Mouse (Mus musculus) embryonic facial prominence, embryonic 10.5 days (tissue): ENCODE data around the gene Dact1. TPM values are rescaled to one million over a fixed set of nuclear protein-coding genes. Genes with fewer than 3 reads are reported as not detected.

ENCODE experiments used
- polyA plus RNA-seq: library from polyadenylated mRNA; unstranded; fragments of >200 nt; fragmentation: Nextera tagmentation; extraction: Ambion mirVana; gene quantifications from 2 replicates; pipeline ENCODE4 v1.2.1, GENCODE M21; 2016

Dact1 gene
- polyA plus RNA-seq, 1 experiment from 2014 or later = 20.0 TPM

Other genes starting within 250 kb of the Dact1 start
- gene Tomm20l, start 198.5 kb upstream of the Dact1 start, polyA plus RNA-seq = 0.40 TPM in 1 of 2 replicates, not detected in the other
- gene Timm9, start 173.2 kb upstream of the Dact1 start, polyA plus RNA-seq = 80.5 and 82.4 TPM in 2 replicates
- gene 2700049A03Rik, start 173.0 kb upstream of the Dact1 start, polyA plus RNA-seq = 19.4 and 21.1 TPM in 2 replicates